Mouse (Mus musculus) liver (tissue): Measurements from ENCODE around the gene Tirap.

ENCODE experiments used
- DNase-seq: peaks from one replicate; pipeline ENCODE4 v3.0.0-alpha.2; 2020; ENCODE audit warnings: mixed read lengths

The Tirap gene

DNA sequence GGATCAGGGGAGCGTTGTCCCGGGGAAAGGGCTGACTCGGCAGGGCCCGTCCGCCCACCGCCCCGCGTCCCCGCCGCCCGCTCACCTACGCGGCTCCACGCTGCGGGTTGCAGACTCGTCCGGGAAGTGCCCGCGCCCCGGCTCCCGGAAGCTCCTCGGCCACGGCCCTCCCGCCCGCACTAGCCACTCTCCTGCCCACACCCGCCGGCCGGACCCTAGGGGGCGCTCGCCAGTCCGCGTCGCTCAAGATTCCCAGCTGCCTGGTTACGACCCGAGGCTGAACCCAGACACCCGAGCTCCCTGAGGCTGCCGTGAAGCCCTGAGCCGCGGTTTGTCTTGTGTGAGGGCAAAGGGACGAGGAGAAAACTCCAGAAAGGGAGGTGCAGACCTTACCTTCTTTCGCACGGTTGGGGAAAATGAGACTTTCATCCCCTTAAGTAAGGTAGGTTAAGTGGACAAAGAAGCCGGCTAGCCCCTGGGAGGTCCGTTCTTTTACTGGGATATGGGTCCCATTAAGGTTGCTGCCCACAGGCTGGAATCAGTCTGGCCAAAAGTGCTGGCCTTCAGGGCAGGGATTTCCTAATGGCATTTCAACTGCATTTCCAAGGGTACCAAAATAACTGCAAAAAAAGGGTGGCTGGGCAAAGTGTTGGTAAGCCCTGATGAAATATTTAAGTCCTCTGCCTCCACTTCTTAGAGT, at the start of gene Tirap, which contains the start of gene Srpr:
TSS of gene Tirap (minus strand) at position 520 of the 700 bp plus-strand sequence.
TSS of gene Srpr (plus strand) at position 404 of the 700 bp plus-strand sequence.
- DNase-seq, result peak; percentile 94

DNA sequence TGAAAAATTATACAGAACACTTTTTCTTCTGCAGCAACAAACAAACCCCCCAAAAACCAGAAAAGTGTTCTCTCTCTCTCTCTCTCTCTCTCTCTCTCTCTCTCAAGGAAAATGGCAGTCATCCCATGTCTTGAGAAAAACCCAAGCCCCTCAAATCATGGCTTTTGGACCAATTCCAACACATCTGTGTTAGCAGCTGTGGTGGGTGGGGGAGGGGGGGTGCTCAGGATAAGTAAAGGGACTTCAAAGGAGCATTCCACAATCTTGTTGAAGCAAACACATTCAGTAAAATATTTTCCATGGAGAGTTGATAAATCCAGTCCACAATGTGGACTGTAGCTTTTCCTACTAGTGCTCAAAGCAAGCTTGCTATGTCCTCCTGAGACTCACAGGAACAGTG, 49.4 kb upstream of the Tirap start:
- DNase-seq, result no peak

DNA sequence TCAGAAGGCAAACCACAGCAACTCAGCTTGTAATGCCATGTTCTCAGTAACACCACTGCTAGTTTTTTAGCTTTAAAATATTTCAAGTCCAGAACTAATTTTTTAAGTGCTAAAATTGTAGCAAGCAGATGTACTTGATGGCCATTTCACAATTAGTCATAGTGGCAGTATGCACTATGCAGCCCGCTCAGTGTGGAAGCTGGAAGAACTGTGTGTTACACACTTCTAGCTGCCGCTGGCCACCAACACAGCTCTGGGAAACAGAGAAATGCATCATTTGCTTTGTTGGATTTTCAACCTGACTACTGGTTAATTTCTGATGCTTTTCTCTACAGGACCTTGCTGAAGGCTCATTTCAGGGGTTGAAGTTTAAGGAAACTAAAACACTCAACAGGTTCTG, 47.3 kb upstream of the Tirap start:
- no peak for DNase-seq

DNA sequence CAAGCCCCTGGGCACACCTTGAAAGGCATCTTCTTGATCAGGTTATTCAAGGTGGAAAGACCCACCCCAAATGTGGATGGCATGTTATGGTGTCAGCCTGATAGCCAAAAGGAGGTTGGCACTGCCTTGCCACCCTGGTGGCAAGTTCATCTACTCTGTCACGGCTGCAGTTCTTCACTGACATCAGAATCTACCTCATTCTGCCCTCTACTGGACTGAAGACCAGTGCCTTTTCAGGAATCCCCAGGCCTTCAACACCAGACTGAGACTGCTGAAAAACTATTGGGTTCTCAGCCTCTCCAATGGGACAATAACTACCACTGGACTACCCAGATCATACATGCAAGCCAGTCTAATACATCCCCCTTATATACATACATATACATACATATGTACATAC, 39.6 kb upstream of the Tirap start:
- no peak for DNase-seq

DNA sequence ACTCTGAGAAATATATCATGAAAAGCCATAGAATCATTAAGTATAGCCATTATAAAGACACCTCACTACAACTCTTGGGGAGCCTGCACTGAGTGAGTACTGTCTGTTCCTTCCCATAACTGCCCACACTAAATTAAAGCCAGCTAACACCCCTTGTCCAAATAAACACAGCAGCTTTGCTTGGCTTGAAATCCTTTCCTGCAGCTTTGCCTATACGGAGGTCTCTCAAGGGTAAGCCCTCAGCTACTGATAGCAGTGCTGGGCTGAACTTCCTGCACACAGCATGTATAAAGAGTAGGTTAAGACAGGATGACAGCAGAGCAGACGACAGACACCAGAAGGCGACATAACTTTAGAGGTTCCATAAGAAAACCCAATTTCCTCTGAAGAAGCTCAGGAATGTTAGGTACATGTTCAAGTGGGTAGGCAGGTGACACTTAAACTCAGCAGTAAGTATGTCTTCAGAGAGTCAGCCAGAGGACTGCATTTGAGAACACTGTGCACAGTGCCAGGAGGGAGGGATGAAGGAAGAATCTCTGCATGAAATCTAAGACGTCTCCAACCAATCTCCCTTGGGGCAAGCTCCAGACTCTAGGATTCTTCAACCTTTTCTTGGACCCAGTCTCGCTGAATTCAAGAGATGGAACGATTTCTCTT, 39.0 kb upstream of the Tirap start:
- DNase-seq, result no peak

DNA sequence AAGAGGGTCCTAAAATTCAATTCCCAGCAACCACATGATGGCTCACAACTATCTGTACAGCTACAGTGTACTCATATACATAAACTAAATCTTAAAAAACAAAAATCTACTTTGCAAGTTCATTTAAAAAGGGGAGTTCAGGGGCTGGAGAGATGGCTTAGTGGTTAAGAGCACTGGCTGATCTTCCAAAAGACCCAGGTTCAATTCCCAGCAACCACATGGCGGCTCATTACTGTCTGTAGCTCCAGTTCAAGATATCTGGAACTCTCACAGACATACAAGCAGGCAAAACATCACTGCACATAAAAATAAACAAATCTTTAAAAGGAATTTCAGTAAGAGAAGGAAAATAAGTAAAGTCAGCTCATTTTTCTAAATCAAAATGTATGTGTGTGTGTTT, 38.3 kb upstream of the Tirap start:
- DNase-seq, result no peak

DNA sequence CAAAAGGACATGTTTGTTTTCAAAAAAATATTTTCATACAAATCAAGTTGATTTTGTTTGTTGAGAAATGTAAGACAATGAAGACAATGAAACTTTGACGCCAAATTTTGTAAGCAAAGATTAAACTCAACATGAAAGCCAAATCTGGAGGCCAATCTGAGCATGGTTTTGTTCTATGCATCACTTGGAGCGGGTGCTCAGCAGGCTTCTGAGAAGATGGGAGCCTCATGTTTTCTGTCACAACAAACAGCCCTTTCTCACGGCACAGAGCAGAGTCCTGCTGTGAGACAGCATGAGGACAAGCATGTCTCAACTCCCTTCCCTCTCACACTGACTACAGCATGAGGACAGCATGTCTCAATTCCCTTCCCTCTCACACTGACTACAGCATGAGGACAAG, 35.9 kb upstream of the Tirap start:
- DNase-seq, result no peak

DNA sequence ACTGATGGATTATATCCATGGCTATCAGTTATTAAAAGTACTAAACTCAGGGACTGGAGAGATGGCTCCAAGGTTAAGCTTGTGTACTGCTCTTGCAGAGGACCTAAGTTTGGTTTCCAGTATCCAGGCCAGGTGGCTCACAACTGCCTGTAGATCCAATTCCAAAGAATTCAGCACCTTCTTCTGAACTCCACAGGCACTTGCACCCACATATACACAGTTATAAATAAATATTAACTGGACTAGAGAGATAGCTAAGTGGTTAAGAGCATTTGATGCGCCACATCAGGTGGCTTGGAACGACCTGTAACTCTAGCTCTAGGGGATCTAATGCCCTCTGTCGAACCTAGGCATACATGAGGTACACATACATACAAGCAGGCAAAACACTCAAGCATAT, 28.6 kb upstream of the Tirap start:
- no peak for DNase-seq

DNA sequence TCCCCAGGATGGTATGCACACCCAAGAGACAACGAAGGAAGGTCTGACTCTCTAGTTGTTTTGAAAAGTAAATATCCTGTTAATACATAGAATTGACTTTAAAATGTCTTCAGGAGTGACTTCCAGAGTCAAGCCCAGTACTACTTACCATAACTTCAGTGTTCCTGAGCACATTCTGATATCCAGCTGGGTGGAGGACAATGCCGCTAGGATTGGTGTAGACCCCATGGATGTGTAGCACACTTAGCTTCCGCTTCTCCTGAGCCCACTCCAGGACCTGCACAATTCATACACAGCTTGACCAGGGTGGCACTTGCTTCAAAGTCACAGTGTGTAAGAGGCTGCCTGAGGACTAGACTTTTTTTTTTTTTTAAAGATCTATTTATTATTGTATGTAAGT, 23.4 kb upstream of the Tirap start:
- DNase-seq, result no peak

DNA sequence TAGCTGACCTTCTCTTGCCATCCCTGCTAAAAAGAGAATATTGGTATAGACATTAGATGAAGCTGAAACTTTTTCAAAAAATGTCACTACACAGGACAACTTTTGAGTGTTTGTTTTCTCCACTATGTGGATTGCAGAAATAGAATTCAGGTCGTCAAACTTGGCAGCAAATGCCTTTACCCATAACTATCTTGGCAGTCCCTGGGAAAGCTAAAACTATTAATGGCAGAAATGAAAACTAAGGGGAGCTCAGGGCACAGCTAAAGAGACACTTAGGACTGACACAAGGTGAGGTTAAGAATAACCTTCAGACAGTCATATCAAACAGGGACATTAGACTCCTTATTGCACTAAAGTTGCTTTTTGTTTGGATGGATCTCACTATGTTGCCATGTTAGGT, 17.9 kb upstream of the Tirap start:
- DNase-seq, result no peak

DNA sequence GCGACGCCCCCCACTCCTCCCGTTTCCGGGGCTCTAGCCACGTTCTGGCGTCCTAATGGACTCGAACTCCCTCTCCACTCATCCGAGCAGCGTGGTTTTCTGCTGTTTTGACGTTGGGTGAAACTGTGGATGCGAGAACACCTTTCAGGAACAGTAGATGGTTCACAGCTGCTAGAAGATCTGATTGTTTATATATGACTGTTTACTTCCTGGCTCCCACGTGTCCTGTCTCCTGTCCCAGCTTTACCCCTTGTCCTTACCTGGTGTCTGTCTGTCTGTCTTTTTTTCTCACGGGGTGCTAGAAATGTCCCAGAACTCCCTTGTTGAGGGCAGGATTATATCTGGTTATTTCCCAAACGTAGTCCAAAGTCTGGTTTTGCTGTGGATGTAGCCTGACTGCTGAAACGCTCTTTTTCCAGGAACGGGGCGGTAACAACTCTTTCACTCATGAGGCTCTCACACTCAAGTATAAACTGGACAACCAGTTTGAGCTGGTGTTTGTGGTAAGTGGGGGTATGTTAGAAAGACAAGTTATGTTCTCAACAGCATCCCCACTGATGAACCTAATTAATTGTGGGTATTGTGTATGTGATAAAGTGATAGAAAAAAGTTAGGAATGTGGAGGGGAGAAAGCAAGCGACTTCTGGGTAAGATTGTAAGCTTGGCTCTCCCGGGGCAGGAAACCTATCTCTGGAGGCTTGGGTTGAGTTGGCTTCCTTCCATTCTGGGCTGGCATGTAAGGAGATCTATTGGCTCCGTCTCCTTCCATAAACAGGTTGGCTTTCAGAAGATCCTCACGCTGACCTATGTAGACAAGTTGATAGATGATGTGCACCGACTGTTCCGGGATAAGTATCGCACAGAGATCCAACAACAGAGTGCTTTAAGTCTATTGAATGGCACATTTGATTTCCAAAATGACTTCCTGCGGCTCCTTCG, 11.8 kb upstream of the Tirap start:
- DNase-seq, result no peak

DNA sequence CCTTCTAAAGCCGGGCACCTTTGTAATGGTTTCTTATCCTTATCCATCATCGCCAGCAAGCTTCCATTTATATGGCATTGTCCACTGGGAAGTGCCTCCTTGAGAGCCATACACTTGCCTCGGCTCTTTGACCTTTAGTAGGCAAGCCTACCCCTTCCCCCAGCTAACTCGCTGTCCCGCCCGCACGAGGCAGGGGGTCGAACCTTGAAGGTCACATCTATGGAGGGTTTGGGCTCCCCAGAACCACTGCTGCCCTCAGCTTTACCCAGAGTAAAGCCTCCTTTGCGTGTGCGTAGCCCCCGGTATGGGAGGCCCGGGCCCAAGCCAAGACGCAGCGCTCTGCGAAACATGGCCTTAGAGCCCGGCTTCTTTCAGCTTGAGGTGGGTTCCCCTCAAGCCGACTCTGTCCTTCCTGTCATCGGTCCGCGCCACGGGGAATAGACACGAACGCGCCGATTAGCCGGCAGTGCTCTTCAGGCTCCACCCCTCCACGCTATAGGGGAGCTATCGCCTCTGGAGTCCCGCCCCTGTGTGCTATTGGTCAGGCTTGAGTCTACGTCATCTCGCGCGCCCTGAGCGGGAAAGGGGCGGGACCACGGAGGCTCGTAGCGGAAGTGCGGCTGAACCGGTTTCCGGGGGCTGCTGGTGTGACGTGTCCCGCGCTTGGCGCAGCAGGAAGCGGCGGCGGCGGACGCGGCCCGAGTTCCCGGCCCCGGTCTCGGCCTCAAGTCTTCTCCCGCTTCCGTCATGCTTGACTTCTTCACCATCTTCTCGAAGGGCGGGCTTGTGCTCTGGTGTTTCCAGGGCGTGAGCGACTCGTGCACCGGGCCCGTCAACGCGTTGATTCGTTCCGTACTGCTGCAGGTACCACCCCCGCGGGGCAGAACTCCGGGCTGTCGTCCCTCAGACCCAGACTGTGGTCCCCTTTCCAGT, 10.7 kb upstream of the Tirap start, which contains the start of gene Foxred1:
TSS of gene Foxred1 (minus strand) at position 514 of the 933 bp plus-strand sequence.
- peak; percentile 99 for DNase-seq

DNA sequence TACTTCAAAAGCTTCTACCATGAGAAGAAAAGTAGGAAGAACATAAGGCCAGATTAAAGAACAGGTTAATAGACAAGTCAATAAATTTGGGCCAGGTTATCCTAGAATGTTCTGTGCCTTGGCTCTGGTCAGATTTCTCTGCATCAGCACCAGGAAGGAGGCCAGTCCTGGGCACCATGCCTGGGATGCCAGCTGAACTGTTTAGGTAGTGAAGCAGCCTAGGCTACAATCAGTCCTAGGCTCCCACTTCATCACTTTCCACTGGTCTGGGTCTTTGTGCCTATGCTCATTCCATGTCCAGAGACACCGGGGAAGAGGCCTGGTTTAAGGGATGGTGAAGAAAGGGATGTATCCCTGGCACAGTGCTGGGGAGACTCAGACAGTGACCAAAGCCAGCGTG, 4.3 kb upstream of the Tirap start:
- DNase-seq, result no peak

DNA sequence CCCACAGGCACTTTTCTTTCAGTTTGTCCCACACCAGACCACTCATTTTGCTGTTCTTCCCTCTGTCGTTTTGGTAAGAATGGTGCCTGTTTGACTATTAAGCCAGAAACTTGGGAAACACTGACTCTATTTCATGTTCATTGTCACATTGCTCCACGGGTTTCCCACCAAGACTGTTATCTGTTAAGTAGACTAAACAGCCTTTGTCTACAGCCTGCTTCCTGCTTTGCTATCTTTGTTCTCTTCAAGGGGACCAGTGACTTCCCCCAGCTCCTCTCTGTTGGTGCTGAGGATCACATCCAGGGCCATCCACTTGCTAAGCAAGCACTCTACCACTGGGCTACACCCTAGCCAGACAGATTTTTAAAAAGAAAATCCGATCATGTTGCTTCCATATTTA, 3.4 kb upstream of the Tirap start:
- no peak for DNase-seq

DNA sequence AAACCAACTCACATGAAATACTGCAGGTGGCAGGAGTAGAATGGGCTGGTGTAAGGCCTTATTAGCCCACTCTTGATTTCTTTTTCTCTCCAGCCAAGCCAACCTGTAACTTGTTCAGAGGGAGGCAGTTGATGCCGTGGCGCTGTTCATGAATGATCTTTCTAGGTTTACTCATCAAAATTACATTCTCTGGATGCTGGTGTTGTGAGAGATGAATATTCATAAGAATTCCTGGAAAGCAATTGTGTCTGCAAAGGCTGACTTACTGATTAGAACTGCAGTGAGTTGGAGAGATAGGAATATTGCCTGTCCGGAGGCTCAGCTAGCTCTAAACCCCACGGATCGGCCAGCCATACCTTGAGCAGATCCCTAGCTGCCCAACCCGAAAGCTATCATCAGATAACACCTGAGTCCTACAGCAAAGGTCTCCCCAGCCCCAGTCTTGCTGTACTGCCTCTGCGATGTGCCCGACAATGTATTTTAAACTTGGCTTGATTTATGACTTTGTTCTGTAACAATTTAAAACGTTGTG, 504 bp upstream of the Tirap start:
- DNase-seq, result peak; percentile 66

DNA sequence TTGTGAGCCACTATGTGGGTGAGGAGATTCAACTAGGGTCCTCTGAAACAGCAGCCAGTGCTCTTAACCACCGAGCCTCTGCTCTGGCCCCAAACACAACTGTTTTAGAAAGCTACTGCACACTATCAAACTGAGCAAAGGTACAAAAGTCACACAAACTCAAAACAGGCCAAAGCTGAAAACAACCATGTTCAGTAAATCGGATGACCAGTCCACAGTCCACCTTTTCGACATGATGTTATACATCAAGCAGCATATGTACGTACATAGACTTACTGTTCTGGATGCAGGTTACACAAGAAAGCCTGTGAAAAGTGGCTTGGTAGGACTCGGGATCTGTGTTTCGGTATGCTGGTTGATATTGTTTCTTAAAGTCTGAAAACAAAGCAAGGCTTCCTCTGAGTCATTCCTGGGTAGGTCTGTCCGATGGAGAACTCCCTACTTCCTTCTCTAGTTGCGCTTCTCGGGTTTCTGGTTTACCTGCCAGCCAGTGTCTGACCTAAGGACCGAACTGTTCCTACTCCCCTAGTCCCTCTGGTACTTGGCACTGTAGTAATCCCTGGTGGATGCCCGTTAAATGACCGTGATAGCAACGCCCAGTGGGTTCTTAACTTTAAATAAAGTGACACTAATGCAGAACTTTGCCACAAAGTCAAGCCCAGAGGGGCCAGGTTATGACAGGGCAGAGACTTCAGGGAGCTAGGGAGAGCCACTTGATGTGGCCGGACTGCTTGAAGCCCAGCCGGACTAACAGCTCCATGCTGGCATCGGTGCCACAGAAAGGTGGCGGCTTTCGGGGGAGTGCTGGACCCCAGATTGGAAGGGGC, 933 bp downstream of the Tirap start:
- DNase-seq, result no peak

DNA sequence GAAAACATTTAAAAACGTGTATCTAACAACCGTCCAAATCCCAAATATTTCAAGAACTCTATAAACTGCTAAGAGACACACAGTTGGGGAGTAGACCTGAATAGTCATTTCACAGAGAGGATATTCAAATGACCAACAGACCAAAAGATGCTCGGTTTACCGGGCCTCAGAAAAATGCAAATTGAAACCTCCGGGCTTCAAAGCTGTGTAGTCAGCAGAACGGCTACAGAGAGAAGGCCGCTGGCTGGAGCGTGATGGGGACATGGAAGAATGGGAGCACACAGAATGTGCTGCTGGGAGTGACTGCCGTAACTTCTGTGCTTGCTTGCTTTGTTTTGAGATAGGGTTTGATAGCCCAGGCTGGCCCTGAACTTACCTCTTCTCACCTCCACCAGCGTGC, 1.7 kb downstream of the Tirap start:
- DNase-seq, result no peak

DNA sequence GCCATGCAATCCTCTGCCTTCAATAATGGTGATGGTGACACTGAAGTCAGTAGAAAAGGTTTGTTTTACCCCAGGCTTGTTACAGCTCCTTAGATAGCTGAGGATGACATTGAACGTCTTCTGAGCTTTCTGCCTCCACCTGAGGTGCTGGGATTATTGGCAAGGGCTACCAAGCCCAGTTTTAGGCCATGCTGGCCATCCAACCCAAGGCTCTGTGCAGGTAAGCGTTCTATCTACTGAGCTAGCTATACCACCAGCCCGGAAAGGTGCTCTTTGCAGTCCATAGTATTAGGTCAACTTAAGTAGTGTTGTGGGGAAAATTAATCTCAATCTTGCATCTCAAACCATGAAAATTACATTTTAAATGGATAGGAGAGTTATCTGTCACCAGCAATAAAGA, 2.5 kb downstream of the Tirap start:
- no peak for DNase-seq

DNA sequence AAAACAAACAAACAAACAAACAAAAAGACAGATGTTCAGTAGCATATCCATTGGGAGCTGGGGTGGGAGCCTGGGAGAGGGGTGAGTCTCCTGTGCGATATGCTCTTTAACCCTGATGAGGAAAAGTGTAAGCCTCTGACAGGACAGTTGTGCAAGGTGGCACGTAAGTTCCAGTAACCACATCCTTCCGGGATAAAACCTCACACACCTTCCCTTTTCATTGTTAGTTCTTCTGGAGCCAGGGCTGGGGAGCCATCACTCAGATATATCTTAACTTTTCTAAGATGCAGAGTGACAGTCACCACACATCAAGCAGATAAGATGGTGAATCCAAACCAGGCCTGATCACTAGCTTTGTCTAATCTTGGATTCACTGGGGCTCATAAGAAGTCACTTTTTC, 6.0 kb downstream of the Tirap start:
- no peak for DNase-seq

DNA sequence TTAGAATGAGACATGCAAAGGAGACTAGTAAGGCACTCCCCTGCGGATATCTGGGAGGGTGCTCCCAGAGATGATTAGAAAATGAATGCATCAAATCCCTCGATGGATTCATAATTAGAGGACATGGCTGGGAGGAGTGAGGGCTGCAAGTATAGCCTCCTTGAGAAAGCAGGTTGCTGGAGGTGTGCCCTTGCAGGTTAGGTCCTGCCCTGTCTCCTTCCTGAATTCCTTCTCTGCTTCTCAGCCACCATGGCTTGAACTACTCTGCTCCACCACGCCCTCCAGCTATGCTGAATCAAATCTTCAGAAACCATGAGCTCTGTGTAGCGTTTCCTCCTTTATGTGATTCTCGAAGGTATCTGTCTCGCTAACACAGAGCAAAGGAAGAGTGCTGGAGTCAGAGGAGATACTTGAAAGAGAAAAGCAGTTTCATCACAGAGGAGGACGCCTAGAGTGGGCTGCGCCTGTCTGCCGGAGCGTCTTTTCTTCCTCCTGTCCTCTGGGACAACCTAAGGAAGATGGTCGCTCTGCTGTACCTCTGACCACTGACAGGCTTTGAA, 7.0 kb downstream of the Tirap start:
- DNase-seq, result no peak

DNA sequence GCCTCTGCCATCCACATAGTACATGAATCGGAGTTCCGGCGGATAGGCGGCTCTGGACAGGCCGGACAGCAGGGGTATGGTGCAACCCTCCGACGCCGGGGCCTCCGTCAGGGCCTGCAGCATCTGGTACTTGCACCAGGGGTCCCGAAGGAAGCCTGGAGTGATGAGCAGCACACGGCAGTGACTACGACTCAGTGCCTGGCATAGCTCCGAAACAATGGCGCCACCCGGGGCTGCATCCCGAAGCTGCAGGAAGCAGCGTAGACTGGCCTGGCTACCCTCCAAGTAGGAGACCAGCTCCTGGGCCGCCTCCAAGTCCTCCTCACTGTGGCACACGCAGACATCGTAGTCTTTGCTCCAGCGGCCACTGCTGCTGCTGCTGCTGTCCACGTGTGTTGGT, 11.4 kb downstream of the Tirap start:
- no peak for DNase-seq
